Mouse (Mus musculus) heart, postnatal 0 days (tissue): Measurements from ENCODE around the gene Gm49394.

ENCODE experiments used
- CTCF ChIP-seq: IDR thresholded peaks from 2 replicates; pipeline ENCODE4 v1.5.1; 2016; ENCODE audit warnings: antibody characterized with exemption, control low read depth, low read depth
- EP300 ChIP-seq: IDR thresholded peaks from 2 replicates; pipeline ENCODE4 v1.6.1; 2016; ENCODE audit warnings: antibody characterized with exemption, low read depth

- TF ChIP-seq CTCF (no peak), EP300 (no peak)
These were observed 29.7 kb upstream of the Gm49394 start for GRCm38 (mm10) chr7:142699334-142699860.
